Mouse (Mus musculus) kidney, adult 8-10 months (tissue): ENCODE data around the gene Gm14743.
"Not testable (repeated sequence)": the region's sequence is repeated elsewhere in the genome, so short reads cannot be mapped to it uniquely, and the experiment has no call there.

ENCODE experiments used
- DNase-seq, 2 experiments: peaks; one replicate each; pipeline ENCODE4 v3.0.0; 2022

The Gm14743 gene

GRCm38 (mm10) chrX:78245821-78246220 is at the start of gene Gm14743:
Gm14743 (minus strand) TSS chrX:78245921.
- not testable (repeated sequence) for DNase-seq

- no peak for DNase-seq
These were observed 42.9 kb downstream of the Gm14743 start for GRCm38 (mm10) chrX:78202829-78203228.

- not testable (repeated sequence) for DNase-seq
These were observed 43.5 kb downstream of the Gm14743 start for GRCm38 (mm10) chrX:78202220-78202619.
